Mouse (Mus musculus) left cerebral cortex, postnatal 25 days (tissue): ENCODE measurements at regions not wholly inside any gene's neighbourhood (a gene's known extent, or its start where the extent isn't known, plus 50 kb on each side); places are given as distances from the start of the nearest gene placed in this dataset.
A peak's percentile ranks its signal among the peaks of the same experiment; 100 is the strongest.

Experiments used
- DNase-seq, 2 experiments: peaks; one replicate each; pipeline ENCODE4 v3.0.0; 2022; ENCODE audit warnings: low spot score in 2 of 2, mixed read lengths in 1 of 2
- intact Hi-C: fragments of 180-260 bp; cut with DNase I; formaldehyde crosslinking; loops from one replicate; pipeline ENCODE4 v1.15.1; 2025

DNA sequence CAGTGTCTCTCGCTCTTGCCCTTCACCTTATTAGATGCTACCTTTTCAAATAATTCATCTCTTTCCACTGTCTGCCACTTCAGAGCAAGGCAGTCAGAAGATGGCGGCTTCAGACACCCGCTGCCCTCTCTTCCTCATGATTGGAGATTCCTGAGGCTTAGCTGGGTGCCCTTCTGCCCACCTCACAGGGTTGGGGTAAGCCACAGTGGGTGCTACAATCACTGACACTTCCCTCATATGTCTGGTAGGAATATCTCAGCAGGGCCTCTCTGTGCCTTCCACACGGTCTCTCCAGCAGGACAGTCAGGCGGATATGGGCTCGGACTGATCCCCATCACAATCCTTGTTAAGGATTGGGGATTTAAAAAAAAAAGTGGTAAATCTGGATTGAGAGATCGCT lies 53.2 kb upstream of the Rpl36-ps4 start:
- DNase-seq = no peak
- intact Hi-C loops = no loop called here

DNA sequence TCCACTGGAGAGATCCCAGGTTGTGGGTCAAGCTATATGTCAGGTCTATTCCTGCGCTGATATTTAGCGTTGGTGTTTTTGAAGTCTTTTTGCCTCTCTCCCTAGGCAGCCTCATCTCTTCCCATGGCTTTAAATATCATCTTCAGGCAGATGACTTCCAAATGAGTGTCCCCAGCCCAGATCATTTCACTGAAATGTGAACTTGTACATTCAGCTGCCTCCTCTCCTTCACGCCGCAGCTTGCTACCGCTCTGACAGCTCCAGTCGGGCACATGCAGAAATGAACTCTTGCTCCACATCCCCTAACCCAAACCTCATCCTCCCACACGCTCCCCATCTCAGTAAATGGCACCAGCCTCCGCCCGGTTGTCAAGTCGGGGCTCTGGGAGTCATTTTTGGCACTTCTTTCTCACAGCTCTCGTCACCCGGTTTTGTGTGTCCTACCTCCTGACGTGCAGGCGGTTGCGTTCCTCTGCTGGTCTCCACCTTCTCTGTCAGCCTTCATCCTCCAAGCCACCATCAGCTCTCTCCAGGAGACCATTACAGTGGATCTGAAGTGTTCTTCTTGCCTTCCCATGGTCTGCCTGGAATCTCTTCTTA lies 54.0 kb upstream of the Rpl36-ps4 start:
- DNase-seq = peak in 1 of 2 experiments; percentile 41
- intact Hi-C loops = no loop called here

DNA sequence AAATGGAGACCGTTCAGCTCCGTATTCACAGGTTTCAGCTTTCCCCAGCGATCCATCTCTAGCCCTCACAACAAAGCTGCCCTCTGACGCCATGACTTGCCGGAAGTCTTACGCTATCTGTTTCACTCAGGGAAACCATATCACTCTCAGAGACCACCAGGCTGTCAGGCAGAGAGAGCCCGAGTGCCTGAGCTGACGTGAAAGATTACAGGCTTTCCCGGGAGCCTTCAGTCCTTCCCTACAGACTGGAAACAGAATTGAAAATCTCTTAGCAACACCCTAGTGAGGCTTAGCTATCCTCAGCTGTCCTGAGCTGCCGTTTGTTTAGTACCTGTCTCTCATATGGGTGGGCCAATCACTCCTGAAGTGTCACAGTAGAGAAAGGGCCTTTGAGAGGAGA lies 54.6 kb upstream of the Rpl36-ps4 start:
- intact Hi-C loops = no loop called here
- no peak for DNase-seq

DNA sequence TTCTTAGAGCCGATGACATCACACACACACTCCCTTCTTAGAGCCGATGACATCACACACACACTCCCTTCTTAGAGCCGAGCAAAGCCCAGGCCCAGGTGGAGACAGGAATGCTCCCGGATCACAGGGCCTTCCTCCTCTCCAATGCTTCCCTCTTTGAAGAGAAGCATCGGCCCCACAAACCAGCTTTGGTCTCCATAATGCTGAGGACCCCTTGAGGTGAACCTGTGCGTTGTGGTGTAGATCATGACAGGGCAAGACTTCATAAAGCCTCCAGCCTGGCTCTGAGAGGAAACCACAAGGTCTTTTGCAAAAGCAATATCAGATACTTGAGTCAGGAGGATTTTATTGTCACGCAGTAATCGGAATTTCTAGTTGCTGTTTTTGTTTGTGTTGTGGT lies 55.3 kb upstream of the Rpl36-ps4 start:
- intact Hi-C loops = no loop called here
- no peak for DNase-seq

DNA sequence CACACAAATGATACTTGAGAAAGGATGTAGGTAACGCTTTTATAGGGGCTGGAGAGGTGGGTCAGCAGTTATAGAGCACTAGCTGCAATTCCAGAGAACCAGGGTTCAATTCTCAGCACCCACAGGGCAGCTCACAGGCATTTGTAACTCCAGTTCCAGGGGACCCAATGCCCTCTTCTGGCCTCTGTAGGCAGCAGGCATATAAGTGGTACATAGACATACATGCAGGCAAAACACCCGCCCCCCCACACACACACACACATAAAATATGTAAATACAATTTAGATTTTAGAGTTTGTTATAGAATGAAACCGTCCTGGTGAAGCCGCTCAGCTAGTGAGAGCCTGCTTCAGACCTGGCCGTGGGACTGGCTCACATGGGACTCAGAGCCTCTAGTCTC lies 55.9 kb upstream of the Rpl36-ps4 start:
- intact Hi-C loops = no loop called here

DNA sequence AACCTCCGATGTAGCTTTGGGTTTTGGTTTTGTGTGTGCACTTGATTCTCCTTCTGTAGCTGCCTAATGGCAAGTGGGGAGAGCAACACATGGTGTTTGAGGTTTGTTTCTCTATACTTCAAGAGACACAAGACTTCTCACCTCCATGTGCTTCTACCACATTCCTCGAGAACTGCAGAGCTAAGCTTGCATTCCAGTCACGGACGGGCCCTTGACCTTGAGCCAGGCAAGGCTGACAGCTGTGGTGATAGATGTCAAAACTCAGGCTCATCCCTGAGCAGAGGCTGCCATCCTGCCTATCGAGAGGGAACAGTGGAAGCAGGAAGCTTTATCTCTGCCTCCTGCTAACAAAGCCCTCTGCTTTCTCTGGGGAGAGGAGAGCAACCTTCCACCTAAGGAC lies 59.2 kb upstream of the Rpl36-ps4 start:
- intact Hi-C loops = no loop called here
- no peak for DNase-seq

More for the DNA sequence above, 55.9 kb upstream of the Rpl36-ps4 start:
- no peak for DNase-seq

DNA sequence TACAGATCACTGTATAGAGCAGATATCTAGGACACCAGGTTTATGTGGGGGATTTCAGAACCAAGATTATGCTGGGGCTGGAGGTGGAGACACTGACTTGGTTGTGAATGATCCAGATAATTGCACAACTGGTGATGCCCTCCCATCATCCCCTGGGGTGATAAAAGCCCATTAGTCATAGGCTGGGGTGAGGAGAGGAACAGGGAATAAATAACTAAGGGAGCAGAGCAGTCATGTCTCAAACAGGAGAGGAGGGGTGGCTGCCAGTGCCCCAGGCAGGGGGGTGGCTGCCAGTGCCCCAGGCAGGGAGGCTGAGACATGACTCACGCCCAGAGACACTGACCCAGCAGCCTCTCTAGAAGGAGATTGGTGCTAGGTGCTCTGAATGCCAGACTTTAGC lies 53.7 kb upstream of the Kcnk12 start:
- intact Hi-C loops = no loop called here
- DNase-seq = no peak

DNA sequence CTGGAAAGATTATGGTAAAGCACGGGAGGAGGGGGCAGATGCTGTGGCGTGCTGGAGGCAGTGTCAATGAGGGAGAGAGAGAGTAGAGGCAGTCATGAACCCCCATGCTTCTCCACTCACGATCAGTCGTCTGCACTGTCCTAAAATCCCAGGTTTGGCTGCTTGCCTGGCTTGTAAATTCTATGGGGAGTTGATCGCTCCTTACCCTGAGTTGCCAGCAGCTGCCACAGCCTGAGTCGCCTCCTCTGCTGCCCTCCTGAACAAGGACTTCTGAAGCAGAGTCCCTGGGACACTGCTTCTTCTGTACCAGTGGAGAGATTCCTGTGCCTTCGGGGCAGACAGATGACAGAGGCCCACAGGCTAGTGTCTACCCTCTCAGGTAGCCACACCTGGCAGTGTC lies 52.1 kb upstream of the Kcnk12 start:
- no peak for DNase-seq
- intact Hi-C loops = no loop called here

DNA sequence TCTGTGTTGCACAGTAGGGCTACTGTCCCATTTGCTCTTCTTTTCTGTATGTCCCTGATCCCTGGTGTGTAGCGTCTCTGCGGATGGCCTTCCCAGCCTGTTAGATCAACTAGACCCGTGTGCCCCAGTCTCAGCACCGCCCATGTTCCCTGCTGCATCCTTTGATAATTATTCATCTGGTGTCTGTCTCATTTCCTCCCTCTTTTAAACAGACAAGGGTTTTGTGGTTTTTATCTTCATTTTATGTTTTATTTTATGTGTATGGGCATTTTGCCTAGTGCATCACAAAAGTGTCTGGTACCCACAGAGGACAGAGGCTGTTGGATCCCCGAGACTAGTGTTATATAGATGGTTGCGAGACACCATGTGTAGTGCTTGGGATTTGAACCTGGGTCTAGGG lies 51.6 kb upstream of the Kcnk12 start:
- intact Hi-C loops = no loop called here
- no peak for DNase-seq

DNA sequence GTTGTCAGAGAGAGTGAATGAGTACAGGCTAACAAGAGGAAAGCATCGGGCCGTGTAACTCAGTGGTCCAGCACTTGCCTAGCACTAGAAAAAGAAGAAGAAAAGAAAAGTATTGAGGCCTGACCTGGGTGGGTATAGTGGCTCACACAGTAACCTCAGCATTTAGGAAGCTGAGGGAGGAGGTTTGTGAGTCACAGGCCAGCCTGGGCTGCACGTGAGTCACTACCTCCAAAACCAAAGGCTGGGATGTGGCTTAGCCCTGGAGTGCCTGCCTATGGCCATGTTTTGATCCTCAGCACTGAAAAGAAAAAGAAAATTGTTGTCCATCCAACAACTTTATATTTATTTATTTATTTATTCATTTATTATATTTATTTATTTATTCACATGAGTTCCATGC lies 51.2 kb upstream of the Kcnk12 start:
- DNase-seq = no peak
- intact Hi-C loops = no loop called here
